Mouse (Mus musculus): Measurements from ENCODE around the gene D330020A13Rik.

- TF ChIP-seq CTCF (IDR thresholded peaks at IDR 0.05) = no peak
- no peak for TF ChIP-seq EP300 (IDR thresholded peaks at IDR 0.05)
Observed at GRCm38 (mm10) chr6:120264151-120264550, 30.0 kb upstream of the D330020A13Rik start.

All from lung, postnatal 0 days (tissue).